27 mouse cellular contexts compared by ENCODE assay signal in the genomic region with DNA sequence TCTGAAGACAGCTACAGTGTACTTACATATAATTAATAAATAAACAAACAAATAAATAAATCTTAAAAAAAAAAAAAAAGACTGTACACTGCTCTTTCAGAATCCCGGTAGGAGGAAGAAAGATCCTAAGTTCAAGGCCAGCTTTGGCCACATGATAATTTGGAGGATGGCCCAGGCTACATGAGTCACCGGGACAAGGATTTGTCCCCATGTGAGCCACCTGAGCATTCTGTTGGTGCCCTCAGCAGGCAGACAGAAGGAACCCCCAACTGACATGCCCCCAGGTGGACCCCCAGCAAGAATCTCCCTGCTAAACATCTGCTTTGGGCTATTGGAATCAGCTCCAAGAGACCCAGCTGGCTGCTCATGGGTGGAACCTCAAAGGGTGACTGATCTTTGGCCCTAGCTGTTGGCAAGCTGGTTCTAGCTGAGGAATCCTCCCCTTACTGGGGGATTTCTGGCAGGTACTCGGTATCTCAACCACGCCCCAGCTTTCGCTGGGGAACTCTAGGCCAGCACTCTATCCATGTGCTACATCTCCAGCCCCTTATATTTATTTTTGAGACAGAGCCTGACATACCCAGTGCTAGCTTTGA. TPM values are rescaled to one million over a fixed set of nuclear protein-coding genes. Genes with fewer than 3 reads are reported as not detected.
DNase-seq lines count a peak whose midpoint lies in the region; ATAC-seq lines count a peak whose summit lies in the region.
"Had no signal": no experiment of that assay in that cellular context is flagged by ENCODE, and none has a peak within 500 bp of the region (broad histone marks: within the 10 kb centered on the region; RNA-seq: fewer than 3 reads in every experiment).

No protein-coding gene starts in this region.

- peaks cover 39% of the 10 kb centered on the region for H3K4me1 ChIP-seq in kidney, embryonic 16.5 days (ENCODE audit: insufficient read depth, low read length)

- H3K9me3 ChIP-seq in kidney, embryonic 16.5 days (ENCODE audit: low read length) = no peaks in the 10 kb centered on the region
- H3K9me3 ChIP-seq: forebrain, embryonic 15.5 days; hindbrain, embryonic 15.5 days; liver, embryonic 15.5 days; lung, embryonic 15.5 days; megakaryocyte, embryonic 14.5 days; midbrain, embryonic 15.5 days; neural tube, embryonic 12.5 days had no signal

- no peak overlapping the region for H3K4me2 ChIP-seq in kidney, embryonic 16.5 days (replicated peaks; ENCODE audit: low read depth, low read length)
- H3K4me2 ChIP-seq: forebrain, embryonic 15.5 days; hindbrain, embryonic 15.5 days; liver, embryonic 15.5 days; lung, embryonic 15.5 days; midbrain, embryonic 15.5 days; neural tube, embryonic 12.5 days had no signal

- no peak for ATAC-seq in kidney, embryonic 16.5 days (ENCODE audit: low FRiP score, low TSS enrichment)
- ATAC-seq: CD4-positive, CD25-positive, alpha-beta regulatory T cell, adult 4 months; forebrain, embryonic 15.5 days; midbrain, embryonic 15.5 days had no signal

- H3K4me3 ChIP-seq in kidney, embryonic 16.5 days (ENCODE audit: low read length) = no peak overlapping the region
- H3K4me3 ChIP-seq: forebrain, embryonic 15.5 days; hindbrain, embryonic 15.5 days; liver, embryonic 15.5 days; lung, embryonic 15.5 days; megakaryocyte, embryonic 14.5 days; midbrain, embryonic 15.5 days; neural tube, embryonic 12.5 days had no signal

- intact Hi-C loops in heart, postnatal 10 days (cut with DNase I) = no loop called here
- intact Hi-C loops in gastrocnemius, postnatal 14 days (cut with DNase I; ENCODE audit: low total_unique reads) = no loop called here

- H3K9ac ChIP-seq in kidney, embryonic 16.5 days (replicated peaks; ENCODE audit: low read length) = no peak overlapping the region
- H3K9ac ChIP-seq: forebrain, embryonic 15.5 days; hindbrain, embryonic 15.5 days; liver, embryonic 15.5 days; lung, embryonic 15.5 days; midbrain, embryonic 15.5 days; neural tube, embryonic 12.5 days had no signal

- WGBS in kidney, embryonic 16.5 days = 85% methylated on average over 5 of the region's 5 CpGs

- H3K27me3 ChIP-seq in kidney, embryonic 16.5 days (ENCODE audit: insufficient read depth, low read length) = no peaks in the 10 kb centered on the region
- H3K27me3 ChIP-seq: forebrain, embryonic 15.5 days; hindbrain, embryonic 15.5 days; lung, embryonic 15.5 days; midbrain, embryonic 15.5 days; neural tube, embryonic 12.5 days had no signal

- H3K27ac ChIP-seq in kidney, embryonic 16.5 days (ENCODE audit: low read length) = no peak overlapping the region
- H3K27ac ChIP-seq: forebrain, embryonic 15.5 days; hindbrain, embryonic 15.5 days; liver, embryonic 15.5 days; midbrain, embryonic 15.5 days; neural tube, embryonic 12.5 days had no signal

- H3K36me3 ChIP-seq in kidney, embryonic 16.5 days (ENCODE audit: insufficient read depth, low read length) = no peaks in the 10 kb centered on the region
- H3K36me3 ChIP-seq: forebrain, embryonic 15.5 days; hindbrain, embryonic 15.5 days; liver, embryonic 15.5 days; lung, embryonic 15.5 days; midbrain, embryonic 15.5 days; neural tube, embryonic 12.5 days had no signal

- peak; percentile 24 for DNase-seq in kidney, adult 18-20 months
- DNase-seq in 3134 (ENCODE audit: extremely low read depth, insufficient read length, low spot score) = peak; percentile 26
- peak; percentile 22 for DNase-seq in 416B (ENCODE audit: low read depth)
- peak; percentile 69 for DNase-seq in adrenal gland, postnatal 14 days
- DNase-seq in ovary, postnatal 10 days (ENCODE audit: low spot score) = no peak
- DNase-seq in heart, postnatal 10 days = no peak
- no peak for DNase-seq in gastrocnemius, postnatal 14 days
- DNase-seq: cerebellum, adult 18-20 months; heart, postnatal 4 days; layer of hippocampus, adult 9-11 months; lung, postnatal 36 days; retina, postnatal 1 day; right cerebral cortex, postnatal 25 days; thymus, postnatal 14 days had no signal

RNA-seq across cellular contexts. Expression of a gene that starts 1.8 kb away (rescaled TPM):
- polyA plus RNA-seq in kidney, embryonic 16.5 days (2015; fragmentation: Nextera tagmentation; extraction: Ambion mirVana) = 4.1 and 4.3 TPM in 2 replicates
- 23.4 and 25.3 TPM in 2 replicates for total RNA-seq in adrenal gland, postnatal 14 days (2021)
- 10 to 100 TPM; 14.6 to 16.0 TPM for total RNA-seq in heart, postnatal 10 days (2021)
- 1 to 10 TPM; 6.4 to 8.4 TPM for total RNA-seq in gastrocnemius, postnatal 14 days (2021)

RNA-seq across cellular contexts. Expression of a gene that starts 5.9 kb away (rescaled TPM):
- 0.09 and 0.27 TPM in 2 replicates for polyA plus RNA-seq in kidney, embryonic 16.5 days (2015; fragmentation: Nextera tagmentation; extraction: Ambion mirVana)
- total RNA-seq in adrenal gland, postnatal 14 days (2021) = not detected in 2 replicates
- total RNA-seq in heart, postnatal 10 days (2021) = not detected
- total RNA-seq in gastrocnemius, postnatal 14 days (2021) = under 1 TPM in 1 of 2 experiments, not detected in 1; 0.29 TPM
- total RNA-seq: gastrocnemius, postnatal 4 days; heart, adult 8-10 months; heart, postnatal 4 days had no signal
- polyA plus RNA-seq: heart, embryonic 14.5 days; liver, embryonic 15.5 days; stomach, embryonic 14.5 days had no signal

RNA-seq across cellular contexts. Expression of a gene that starts 27.1 kb away (rescaled TPM):
- 302 TPM in 2 replicates for polyA plus RNA-seq in kidney, embryonic 16.5 days (2015; fragmentation: Nextera tagmentation; extraction: Ambion mirVana)
- 47.2 and 51.2 TPM in 2 replicates for total RNA-seq in adrenal gland, postnatal 14 days (2021)
- total RNA-seq in heart, postnatal 10 days (2021) = 10 to 100 TPM; 37.6 to 39.8 TPM
- total RNA-seq in gastrocnemius, postnatal 14 days (2021) = 10 to 100 TPM; 12.4 to 14.1 TPM

Comparison
In these comparisons a context has a peak if more than half of its experiments do, and no peak if none do; other contexts are left out.
1. DNase-seq: peak in kidney, adult 18-20 months (single experiment), 3134 (single experiment), 416B (single experiment) and adrenal gland, postnatal 14 days (single experiment); none in ovary, postnatal 10 days (single experiment), heart, postnatal 10 days (0 of 2) and gastrocnemius, postnatal 14 days (single experiment).